Mouse (Mus musculus) mouse embryonic stem cell (cell line): ENCODE data around the gene Esrp2.

Experiments used
- in situ Hi-C, 2 experiments: fragments of 300-500 bp; cut with MboI; formaldehyde crosslinking; loops; 1 replicate in 1 of 2; 3 replicates in 1 of 2; pipeline ENCODE4 v1.14.3; 2019 to 2020; ENCODE audit warnings: low sequenced_read_pairs in 2 of 2, low pct_unique_long_range_greater_than_20kb in 1 of 2, mixed read lengths in 1 of 2; ENCODE audit not compliant: unreplicated experiment in 1 of 2

The Esrp2 gene

DNA sequence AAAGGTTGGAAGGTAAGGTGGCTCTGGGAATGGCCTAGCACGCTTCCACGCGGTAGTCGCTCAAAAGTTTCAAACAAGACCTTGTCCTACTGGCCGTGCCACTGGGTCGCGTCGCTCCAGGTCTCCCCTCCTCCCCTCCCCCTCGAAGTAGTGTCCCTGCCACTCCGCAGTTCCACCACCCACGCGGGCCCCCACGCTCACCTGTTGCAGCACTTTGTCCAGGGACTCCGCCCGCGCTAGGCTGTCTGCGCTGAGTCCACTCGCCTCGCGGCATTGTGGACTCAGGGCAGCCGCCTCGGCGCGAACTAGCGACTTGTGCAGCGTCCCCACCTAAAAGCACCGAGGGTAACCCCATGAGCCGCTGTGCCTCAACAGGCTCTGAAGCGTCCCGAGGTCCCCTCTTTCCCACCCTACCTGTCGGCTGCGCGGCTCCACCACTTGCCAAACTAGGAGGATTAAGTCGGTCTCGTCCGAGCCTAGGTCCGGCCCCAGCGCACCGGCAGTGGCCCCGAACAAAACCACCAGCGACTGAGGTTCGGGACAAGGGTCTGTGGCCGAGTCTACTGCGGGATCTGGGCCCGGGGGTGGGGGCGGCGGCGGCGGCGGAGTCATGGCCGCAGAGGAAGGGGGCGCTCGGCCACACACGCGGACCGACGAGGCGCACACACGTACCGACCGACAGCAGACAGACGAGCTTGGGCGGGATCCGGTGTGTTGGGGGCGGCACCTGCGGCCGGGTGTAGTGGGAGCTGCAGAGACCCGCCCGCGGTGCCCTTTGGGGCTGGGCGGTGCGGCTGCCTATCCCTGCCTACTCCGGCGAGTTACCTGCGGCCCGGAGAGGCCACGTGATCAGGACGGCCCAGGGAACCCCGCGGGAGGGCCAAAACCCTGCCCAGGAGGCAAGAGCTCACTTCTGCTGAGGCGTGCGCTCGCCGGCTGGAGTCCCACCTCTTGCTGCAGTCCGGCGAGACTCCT lies at the start of gene Esrp2:
Gene Esrp2, minus strand, starts transcription at position 819 of the 975 bp plus-strand sequence.
- in situ Hi-C loops = no loop called here

DNA sequence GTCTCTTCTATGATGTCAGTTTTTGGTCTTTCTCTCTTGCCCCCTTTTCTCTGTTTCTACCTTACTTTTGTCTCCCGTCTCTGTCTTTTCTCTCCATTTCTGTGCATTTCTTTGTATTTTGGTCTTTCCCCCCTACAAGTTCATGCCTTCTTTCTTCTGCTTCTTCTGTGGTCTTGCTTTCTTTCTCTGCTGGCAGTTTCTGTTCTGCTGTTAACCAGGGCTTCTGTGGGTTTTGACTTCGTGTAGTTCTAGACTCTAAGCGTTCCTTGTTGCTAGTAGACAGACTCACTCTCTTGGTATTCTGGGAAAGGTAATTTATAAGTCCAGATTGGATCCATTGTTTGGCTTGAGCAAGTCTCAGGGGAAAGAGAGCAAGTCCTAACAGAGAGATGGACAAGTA lies 49.6 kb upstream of the Esrp2 start:
- in situ Hi-C loops = no loop called here

DNA sequence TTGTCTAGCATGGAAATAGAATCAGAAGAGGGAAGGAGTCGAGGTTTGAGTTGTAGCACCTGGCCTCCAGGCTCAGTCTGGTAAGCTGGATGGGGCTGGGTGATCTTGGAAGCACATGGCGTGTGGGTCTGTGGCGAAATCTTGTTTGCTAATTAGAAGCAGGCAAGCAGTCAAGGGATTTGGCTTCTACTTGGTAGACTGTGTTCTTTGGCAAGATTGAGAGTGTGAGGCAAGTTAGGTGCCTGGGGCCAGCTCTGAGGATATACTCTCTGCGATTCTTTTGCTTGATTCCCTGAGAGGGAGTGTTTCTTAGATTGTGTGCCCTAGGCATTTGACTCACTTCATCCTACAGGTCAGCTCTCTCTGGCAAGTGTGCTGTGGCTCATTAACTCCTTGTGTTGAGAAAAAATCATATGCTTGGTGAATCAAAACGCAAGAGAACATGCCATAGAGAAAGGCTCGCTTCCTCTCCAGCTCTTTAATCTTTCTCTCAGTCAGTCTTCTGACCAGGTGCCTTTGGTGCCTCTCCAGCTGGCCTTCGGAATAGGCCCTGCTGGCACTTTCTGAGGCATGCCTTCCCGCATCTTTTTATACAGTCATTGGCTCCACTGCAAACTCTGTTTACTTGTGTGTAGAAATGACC lies 49.0 kb upstream of the Esrp2 start:
- in situ Hi-C loops = no loop called here

DNA sequence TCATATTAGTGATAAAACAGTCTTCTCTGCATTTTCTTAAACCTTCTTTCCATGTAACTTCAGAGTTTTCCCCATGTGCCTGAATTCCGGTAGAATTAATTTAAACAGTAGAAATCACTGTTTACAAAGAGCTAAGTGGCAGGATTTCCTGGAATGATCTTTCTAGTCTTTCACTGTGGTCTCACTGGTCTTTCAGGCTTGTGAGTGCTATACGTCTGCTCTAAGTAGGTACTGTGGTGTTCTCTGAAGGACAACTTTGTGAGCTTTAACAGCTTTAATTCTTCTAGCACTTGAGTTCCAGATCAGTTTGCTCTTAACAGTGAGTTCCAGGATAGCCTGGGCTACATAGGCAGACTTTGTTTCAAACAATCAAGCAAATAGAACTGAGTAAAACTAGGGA lies 41.7 kb upstream of the Esrp2 start:
- in situ Hi-C loops = no loop called here

DNA sequence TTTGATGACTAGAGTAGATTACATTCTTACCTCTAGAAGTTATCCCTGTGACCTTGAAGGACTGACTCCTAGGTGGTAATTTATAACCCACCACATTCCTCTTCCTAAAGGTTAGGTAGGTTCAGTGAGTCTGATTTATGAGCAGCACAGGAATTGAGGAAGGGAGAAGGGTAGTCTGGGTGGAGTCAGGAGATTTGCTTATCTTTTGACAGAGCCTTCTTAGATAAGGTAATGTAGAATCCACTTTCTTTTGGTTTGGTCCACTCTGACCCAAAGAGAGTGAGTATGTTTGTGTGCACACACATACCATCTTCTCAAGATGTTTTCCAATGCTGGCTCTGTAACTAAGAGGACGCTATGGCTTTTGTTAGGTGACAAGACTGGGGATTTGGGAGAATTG lies 40.8 kb upstream of the Esrp2 start:
- in situ Hi-C loops = no loop called here

DNA sequence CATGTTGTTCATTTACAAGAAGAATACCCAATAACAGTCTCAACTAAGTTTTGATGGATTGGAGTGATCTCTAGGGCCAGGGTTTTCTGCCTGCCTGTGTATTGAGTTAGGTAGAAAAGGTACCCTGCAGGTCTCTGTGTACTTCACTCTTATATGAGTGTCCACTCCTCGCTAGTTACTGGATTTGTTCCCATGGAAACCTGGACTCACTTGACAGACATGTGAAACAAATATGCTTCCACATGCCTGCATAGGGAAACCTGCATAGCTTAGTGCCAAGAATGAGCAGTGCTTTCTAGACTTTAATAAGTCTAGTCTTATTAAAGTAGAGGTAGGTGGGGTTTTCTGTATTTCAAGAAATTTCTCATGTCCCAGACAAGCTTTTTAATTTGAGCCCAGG lies 40.1 kb upstream of the Esrp2 start:
- in situ Hi-C loops = no loop called here

DNA sequence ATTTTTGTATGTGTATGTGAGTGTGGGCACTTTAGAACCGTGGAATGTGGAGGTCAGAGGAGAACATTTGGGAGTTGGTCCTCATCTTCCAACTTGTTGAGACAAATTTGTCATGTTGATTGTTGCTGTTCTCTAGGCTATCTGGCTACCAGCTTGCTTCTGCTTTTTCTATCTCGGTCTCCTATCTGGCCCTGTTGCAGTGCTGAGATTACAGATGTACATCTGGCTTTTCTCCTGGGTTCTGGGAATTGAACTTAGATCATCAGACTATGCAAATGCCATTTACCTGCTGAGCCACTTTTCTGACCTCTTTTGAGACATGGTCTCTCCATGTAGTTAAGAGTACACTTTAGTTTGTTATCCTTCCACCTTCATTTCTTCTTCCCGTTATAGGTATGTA lies 36.8 kb upstream of the Esrp2 start:
- in situ Hi-C loops = no loop called here

DNA sequence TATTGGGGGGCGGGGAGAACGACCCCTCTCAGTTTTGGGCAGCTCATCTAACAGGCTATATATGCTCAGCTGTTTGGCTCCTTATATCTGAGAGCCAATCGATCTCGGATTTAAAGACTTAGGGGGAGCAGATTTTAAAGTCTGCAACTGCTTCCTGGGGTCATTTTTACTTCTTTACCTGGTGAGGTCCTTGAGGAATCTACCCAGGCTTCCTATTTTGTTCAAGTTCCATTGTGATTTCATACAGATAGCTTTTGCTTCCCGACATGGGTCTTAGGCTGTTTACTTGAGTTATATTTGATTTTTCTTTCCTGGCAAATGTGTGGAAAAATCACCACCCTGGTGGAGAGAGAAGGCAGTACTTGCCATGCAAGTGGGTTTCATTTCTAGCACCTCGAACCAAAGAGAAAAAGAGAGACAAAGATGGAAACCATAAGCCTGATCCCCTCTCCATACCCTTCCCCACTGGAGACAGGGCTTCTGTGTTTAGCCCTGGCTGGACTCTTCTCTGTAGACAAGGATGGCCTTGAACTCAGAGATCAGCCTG lies 33.2 kb upstream of the Esrp2 start:
- in situ Hi-C loops = no loop called here

DNA sequence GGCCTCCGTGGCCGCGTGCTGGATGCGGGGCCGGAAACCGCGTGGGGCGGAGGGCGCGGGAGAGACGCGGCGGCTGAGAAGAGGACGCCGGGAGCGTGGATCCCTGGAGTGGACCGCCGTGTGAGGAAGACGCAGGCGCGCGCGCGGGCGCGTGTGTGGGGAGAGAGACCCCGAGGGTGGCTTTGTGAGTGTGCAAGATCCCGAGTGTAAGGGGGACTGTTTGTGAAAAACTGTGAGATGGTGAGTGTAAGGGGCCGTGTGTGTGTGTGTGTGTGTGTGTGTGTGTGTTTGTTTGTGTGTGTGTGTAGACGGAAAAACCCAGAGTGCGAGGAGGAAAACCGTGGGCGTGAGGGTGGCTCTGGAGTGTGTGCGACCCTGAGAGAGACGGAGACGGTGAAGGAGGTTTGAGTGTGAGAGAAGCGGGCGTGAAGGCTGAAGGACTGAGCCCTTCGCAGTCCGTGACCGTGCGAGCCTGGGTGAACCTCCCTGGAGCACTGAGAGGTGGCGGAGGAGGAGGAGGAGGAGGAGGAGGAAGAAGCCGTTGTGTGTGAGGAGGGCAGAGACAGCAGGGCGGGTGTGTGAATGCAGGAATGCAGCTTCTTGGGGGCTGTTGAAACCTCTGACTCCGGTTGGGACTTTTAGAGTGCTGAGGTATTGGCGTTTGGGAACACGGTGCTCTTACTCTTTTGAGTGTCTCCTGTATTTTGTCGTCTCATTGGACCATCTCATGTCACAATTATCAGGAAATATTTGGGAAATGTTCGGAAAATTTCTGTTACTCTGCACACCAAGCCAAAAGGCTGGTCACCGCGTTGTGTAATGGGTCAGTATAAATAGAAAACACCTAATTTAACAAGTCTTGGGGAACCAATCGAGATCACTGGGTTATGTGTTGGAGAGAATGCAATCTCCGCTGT lies 32.5 kb upstream of the Esrp2 start:
- in situ Hi-C loops = no loop called here

DNA sequence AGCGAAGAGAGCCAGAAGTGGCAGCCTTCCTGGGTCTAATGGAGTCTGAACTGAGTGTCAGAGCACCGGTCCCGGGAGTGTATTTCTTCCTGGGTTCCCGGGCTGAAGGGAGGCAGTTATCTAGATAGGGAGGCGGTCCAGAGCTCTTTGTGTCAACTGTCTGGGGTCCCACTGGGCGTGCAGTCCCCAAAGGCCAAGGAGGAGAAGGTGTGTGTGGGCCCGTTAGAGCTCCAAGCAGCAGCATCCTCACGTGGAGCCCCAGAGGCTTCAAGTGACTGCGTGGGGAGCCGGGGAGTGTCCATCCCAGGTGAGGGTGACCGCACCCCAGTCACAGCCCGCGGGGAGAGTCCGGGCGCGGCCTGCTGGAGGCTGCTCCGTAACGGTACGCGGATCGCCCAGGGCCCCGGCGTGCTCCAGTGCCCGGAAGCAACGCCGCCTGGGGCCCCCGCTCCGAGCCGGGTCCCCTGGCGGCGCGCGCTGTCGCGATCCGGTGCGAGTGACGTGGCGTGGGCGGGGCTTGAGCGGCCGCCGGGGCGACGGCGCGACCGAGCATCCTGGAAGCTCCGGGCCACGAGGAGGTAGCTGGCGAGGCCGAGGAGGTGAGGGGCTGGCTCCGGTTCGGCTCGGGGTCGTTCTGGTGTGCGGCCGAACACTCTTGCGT lies 31.7 kb upstream of the Esrp2 start, which contains the start of gene Slc7a6:
Gene Slc7a6, plus strand, starts transcription at position 502 of the 661 bp plus-strand sequence.
- in situ Hi-C loops = no loop called here

DNA sequence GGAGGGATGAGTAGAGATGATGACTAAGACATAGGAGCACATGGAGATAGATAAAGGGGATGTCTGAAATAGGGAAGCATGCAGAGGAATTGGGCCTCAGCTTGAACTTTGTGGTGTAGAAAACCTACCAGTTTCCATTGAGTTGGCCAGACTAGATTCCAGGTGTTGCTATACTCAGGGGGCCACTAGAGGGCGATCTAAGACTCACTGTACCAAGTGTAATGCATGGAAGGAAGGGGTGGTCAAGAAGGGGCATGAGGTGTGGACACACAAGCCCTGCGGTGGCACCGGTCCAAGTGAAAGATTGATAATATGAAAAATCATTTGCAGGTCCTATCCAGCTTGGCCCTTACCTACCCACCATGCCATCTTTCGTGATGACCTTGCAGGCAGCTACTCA lies 28.7 kb upstream of the Esrp2 start:
- in situ Hi-C loops = no loop called here

DNA sequence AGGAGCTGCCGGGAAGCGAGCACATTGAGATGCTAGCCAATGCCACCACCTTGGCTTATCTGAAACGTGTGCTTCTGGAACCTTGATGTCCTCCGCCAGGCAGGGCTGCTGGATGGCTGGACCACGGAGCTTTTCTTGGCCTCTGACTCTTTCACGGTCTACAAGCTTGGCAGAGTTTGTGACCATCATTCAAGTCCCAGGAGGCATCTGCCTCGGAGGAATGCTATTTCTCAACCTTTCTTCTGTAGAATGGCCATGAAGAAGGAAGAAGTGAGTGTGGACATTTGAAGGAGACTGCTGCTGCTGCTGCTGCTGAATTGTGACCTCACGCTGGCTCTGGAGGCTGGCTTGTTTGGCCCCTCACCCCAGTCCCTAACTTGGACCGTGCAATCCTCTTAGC lies 26.5 kb upstream of the Esrp2 start:
- in situ Hi-C loops = no loop called here

DNA sequence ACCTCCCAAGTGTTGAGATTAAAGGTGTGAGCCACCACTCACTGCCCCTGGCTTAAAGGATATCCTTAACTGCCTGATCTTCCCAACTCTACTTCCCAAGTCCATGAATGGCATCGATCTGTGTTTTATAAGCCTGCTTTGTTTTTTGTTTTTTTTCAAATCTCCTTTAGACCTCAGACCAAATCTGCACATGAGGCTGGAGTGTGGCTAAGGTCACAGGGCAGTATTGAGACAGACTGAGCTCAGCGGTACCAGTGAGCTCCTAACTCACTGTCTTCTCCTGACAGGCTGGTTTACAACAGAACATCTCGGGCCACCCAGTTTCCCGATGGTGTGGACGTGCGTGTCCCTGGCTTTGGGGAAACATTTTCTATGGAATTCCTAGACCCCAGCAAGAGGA lies 23.1 kb upstream of the Esrp2 start:
- in situ Hi-C loops = no loop called here

DNA sequence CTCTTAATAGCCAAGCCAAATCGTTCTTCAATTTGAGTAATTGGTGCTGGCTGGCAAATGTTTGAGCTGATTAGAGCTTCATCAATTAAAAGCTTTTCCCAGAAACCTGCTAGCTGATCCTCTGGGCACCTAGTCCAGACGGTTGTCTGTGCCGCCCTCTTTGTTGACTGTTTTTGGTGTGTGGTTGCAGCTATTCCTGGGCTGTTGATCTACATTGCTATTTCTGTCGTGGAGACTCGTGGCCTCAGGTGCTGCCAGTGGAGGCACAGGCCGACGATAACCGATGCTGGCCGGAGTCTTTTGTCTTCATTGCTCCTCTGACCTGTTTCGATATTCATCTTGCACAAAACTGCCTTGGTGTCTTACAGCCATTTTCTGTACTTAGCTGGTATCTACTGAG lies 21.6 kb upstream of the Esrp2 start:
- in situ Hi-C loops = no loop called here

DNA sequence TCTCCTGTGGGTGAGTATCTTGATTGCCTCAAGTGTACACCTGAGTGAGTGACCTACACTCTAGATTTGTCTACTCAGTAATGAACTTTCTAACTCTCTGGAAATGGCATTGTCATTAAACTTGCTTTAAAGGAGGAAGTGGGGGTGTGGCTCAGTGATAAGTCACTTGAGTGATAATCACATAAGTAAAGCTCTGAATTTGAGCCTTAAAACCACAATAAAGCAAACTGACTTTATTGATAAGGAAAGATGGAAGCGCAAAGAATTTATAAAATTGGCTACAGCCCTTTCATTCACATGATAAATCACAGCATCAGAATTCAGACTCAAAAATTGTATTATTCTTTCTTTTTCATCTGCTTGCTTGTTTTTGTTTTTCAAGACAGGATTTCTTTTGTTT lies 20.6 kb upstream of the Esrp2 start:
- in situ Hi-C loops = no loop called here

DNA sequence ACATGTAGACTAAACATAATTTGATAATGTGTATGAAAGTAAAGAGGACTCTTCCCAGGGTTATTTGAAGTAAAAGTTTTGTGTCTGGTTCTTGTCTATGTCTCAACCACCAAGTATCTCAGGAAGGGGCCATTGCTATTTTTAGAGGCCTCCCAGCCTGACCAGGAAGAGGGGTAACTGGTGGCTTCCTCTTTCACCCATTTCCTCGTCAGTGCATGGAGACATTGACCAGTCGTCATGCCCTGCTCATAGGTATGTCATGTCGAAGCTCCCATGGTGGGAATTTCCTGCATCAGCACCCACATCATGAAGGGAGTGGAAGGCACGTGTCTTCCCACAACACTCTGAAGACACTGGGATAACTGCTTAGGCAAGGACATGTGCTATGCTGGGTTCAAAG lies 16.1 kb upstream of the Esrp2 start:
- in situ Hi-C loops = no loop called here

DNA sequence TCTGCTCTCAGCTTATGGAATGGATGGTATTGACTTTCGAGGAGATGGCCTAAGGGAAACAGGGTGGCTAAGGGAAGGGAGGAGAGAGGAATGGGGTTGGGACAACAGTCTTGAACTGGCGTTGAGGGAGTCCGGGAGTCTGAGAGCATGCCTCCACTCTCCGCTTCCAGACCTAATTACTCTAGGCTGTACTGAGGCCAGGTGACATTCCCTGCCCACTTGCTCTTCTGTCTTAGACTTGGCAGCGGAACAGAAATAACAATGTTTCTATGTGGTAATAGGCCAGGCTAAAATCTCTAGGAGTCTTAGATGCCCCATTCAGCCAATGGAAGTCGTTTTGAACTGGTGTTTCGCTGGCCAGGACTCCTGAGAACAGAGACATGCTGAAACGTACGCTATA lies 14.3 kb upstream of the Esrp2 start:
- in situ Hi-C loops = no loop called here

DNA sequence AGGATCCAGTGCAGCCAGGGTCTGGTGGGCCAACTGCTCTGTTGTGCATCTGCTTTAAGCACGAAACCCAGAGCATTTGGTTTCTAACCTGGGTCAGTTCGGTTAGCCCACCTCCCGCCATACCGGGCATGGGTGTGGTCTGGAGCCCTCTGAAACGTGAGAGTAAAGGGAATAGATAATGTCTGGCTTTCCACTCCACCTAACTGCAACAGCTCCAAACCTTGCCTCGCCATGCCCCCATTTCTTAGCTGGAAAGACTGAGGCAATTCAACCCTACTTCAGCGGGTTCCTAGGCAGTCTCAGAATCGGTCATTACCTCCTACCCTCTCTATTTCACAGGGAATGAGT lies 13.9 kb upstream of the Esrp2 start:
- in situ Hi-C loops = no loop called here
